Mouse (Mus musculus): Measurements from ENCODE around the gene Ubxn1. TPM values are rescaled to one million over a fixed set of nuclear protein-coding genes. Genes with fewer than 3 reads are reported as not detected.
A peak's percentile ranks its signal among the peaks of the same experiment; 100 is the strongest.
"Not testable (repeated sequence)": the region's sequence is repeated elsewhere in the genome, so short reads cannot be mapped to it uniquely, and the experiment has no call there.

Gene Ubxn1
- total RNA-seq, 2 experiments from 2014 or later, result 113 to 124 TPM

DNA sequence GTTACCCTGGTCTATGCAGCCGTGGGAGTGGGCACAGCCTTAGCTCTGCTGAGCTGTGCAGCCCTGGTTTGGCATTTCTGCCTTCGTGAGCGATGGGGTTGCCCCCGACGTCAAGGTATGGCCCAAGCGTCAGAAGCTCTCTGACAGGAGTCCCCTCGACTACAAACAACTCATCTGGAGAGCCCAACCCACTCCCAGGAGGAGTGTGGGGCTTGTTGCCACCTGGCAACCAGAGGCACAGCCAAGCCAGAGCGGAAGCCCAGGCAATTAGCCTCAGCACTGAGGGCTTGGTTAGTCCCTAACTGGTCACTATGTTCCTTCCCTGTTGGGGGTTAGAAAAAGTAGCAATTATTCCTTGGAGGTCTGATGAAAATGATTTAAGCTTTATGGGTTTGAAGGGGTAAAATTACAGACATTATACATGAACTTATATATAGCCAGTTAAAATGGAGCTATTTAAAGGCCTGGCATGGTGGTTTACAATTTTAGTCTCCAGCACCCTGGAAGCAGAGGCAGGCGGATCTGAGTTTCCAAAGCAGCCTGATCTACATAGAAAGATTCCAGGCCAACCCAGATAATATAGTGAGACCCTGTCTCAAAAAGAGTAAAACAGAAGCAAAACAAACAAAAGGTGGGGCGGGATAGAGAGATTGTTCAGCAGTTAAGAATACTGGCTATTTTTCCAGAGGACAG, 18.9 kb upstream of the Ubxn1 start:
- DNase-seq (ENCODE audit: low spot score), result peak; percentile 19
- intact Hi-C loops (cut with DNase I), result no loop called here

GRCm38 (mm10) chr19:8853117-8853516, 18.2 kb upstream of the Ubxn1 start:
- intact Hi-C loops (cut with DNase I), result no loop called here
- no peak for DNase-seq (ENCODE audit: low spot score)

DNA sequence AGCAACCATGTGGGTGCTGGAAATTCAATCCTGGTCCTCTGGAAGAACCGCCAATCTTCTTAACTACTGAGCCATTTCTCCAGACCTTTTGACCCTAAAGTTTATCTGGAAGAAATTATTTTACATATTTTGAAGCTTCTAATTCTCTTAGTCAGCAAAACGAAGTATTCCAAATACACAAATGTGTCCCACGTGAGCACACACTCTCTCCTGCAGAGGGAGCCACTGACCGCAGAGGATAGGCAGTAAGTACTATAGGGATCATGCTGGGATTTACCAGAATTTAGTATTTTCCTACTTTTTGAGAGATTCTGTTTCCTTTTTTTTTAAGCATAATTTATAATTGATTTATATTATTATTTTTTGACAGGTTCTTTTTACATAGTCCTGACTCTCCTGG, 13.6 kb upstream of the Ubxn1 start:
- intact Hi-C loops (cut with DNase I), result no loop called here
- DNase-seq (ENCODE audit: low spot score), result no peak

- DNase-seq (ENCODE audit: low spot score), result no peak
- intact Hi-C loops (cut with DNase I), result loop anchor here (1.0 kb wide), 1 partner anchor 251 kb away; no protein-coding TSS in a partner anchor
Observed at GRCm38 (mm10) chr19:8859018-8859417, 12.3 kb upstream of the Ubxn1 start.

DNA sequence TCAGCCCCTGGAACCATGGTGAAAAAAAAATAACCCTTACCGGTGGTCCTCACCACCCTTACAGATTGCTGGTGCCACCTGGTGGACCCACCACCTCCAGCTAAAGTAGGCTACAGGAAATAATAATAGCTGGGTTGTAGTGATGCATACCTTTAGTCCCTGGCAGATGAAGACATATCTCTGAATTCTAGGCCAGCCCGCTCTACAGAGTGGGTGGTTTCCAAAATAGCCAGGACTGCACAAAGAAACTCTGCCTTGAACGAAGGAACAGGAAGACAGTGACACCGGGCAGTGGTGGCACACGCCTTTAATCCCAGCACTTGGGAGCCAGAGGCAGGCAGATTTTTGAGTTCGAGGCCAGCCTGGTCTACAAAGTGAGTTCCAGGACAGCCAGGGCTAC, 7.0 kb upstream of the Ubxn1 start:
- no peak for DNase-seq (ENCODE audit: low spot score)
- intact Hi-C loops (cut with DNase I), result no loop called here

DNA sequence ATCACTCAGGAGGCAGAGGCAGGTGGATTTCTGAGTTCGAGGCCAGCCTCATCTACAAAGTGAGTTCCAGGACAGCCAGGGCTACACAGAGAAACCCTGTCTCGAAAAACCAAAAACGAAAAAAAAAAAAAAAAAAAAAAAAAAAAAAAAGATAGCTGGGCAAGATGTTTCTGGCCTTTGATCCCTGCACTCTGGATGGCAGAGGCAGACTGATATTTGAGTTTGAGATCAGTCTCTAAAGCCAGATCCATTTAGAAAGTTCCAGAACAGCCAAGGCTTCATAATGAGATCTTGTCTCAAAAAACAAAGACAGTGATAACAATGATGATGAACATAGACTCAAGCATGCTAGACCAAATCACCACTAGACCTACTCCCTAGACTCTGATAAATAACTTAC, 915 bp upstream of the Ubxn1 start:
- intact Hi-C loops (cut with DNase I); DNase-seq (ENCODE audit: low spot score): not testable (repeated sequence)

- intact Hi-C loops (cut with DNase I), result no loop called here
- DNase-seq (ENCODE audit: low spot score), result no peak
Observed at GRCm38 (mm10) chr19:8870838-8871237, 458 bp upstream of the Ubxn1 start.

DNA sequence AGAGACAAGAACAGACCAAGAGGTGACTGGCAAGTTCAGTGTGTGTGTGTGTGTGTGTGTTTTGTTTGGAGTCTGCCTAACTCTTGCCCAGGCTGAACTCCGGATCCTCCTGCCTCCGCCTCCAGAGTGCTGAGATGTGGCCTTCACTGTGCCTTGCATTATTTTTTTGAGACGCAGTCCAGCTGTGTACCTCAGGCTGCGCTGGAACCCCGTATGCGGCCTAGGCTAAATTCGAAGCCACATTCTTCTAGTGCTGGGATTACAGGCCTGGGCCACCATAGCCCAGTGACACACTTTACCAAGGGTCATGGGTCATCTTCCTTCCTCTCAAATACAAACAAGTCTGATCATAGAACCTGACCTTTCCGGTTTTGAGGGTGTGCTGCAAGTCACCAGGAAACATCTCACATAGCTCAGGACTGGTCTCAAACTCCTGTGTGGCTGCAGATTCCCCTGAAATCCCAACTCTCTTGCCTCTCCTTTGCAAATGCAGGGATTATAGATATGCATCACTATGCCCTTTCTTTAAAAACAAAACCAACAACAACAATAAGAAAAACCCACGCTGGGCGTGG, 1.1 kb downstream of the Ubxn1 start:
- no peak for DNase-seq (ENCODE audit: low spot score)
- intact Hi-C loops (cut with DNase I), result no loop called here

- intact Hi-C loops (cut with DNase I), result no loop called here
- DNase-seq (ENCODE audit: low spot score), result no peak
Observed at GRCm38 (mm10) chr19:8875031-8875430, 3.7 kb downstream of the Ubxn1 start.

GRCm38 (mm10) chr19:8880311-8881033, 9.2 kb downstream of the Ubxn1 start, which contains the start of gene Uqcc3:
Uqcc3 (minus strand) TSS chr19:8880923.
- intact Hi-C loops (cut with DNase I), result no loop called here

DNA sequence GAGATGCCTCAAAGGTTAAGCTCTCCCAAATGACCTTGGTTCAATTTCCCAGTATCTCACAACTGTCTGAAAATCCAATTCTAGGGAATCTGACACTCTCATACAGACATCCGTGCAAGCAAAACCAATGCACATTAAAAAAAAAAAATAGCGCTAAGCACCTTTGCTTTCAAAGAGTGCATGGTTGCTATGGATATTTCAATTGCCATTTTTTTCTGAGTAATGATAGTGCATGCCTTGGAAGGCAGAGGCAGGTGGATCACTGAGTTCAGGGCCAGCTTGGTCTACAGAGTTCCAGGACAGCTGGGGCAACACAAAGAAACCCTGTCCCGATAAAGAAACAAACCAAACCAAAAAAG, 9.7 kb downstream of the Ubxn1 start:
- intact Hi-C loops (cut with DNase I), result no loop called here
- DNase-seq (ENCODE audit: low spot score), result no peak

More at GRCm38 (mm10) chr19:8880311-8881033, 9.2 kb downstream of the Ubxn1 start, which contains the start of gene Uqcc3:
- DNase-seq (ENCODE audit: low spot score), result peak; percentile 83

DNA sequence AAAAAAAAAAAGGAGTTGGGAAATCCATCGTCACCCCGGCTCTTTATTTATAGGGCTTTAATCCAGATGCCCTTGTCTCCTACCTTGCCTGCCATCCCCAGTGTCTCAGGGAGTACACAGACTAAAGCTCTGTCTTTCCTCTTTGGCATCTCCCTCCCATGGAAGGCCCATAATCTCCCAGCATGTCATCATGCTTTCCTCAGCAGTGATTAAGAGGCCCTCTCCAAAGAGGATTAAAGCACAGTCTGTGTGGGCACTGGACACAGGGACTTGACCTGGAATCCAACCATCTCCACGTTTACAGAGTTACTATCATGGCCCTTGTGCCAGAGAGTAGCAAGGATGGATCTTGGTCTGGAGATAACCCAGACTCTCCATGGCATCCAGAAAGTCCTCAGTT, 12.3 kb downstream of the Ubxn1 start, which contains the start of the genes Lbhd1 and Gm49403:
Lbhd1 (plus strand) TSS at position 117 of the 400 bp plus-strand sequence.
Gm49403 (plus strand) TSS at position 315 of the 400 bp plus-strand sequence.
- no peak for DNase-seq (ENCODE audit: low spot score)
- intact Hi-C loops (cut with DNase I), result no loop called here

- DNase-seq (ENCODE audit: low spot score), result no peak
Observed at GRCm38 (mm10) chr19:8886916-8887584, 15.8 kb downstream of the Ubxn1 start.

GRCm38 (mm10) chr19:8887585-8888463, 16.5 kb downstream of the Ubxn1 start:
- intact Hi-C loops (cut with DNase I), result loop anchor here (5.0 kb wide), 1 partner anchor 46 kb away; no protein-coding TSS in a partner anchor
- no peak for DNase-seq (ENCODE audit: low spot score)

More at GRCm38 (mm10) chr19:8886916-8887584, 15.8 kb downstream of the Ubxn1 start:
- intact Hi-C loops (cut with DNase I), result loop anchor here (5.0 kb wide), 1 partner anchor 45 kb away; no protein-coding TSS in a partner anchor

GRCm38 (mm10) chr19:8888511-8889385, 17.5 kb downstream of the Ubxn1 start, which contains the start of the genes 1810009A15Rik and Gm49416:
1810009A15Rik (plus strand) TSS chr19:8888853.
Gm49416 (plus strand) TSS chr19:8888926.
- DNase-seq (ENCODE audit: low spot score), result peak; percentile 90

GRCm38 (mm10) chr19:8892829-8893766, 21.8 kb downstream of the Ubxn1 start, which contains the start of gene Ints5:
Ints5 (plus strand) TSS chr19:8893005.
- intact Hi-C loops (cut with DNase I), result no loop called here
- DNase-seq (ENCODE audit: low spot score), result peak; percentile 66

More at GRCm38 (mm10) chr19:8888511-8889385, 17.5 kb downstream of the Ubxn1 start, which contains the start of the genes 1810009A15Rik and Gm49416:
- intact Hi-C loops (cut with DNase I), result loop anchor here (5.0 kb wide), 1 partner anchor 46 kb away; no protein-coding TSS in a partner anchor
